Mouse (Mus musculus) bone marrow macrophage, adult 2 months (primary cell): ENCODE data around the gene Fam71d.

Experiments used
- CTCF ChIP-seq: IDR thresholded peaks from 2 replicates; pipeline ENCODE4 v1.5.1; 2012; ENCODE audit warnings: low read depth, mild to moderate bottlenecking, low read length, moderate library complexity
- POLR2A ChIP-seq: IDR thresholded peaks from 2 replicates; pipeline ENCODE4 v1.6.1; 2012; ENCODE audit warnings: mild to moderate bottlenecking, low read depth, low read length, borderline replicate concordance

GRCm38 (mm10) chr12:78678807-78679189 lies 12.5 kb upstream of the Fam71d start:
- TF ChIP-seq POLR2A: no peak
- TF ChIP-seq CTCF: no peak
